Mouse (Mus musculus) urinary bladder, postnatal 36 days (tissue): ENCODE measurements at regions not wholly inside any gene's neighbourhood (a gene's known extent, or its start where the extent isn't known, plus 50 kb on each side); places are given as distances from the start of the nearest gene placed in this dataset.

Source experiments
- DNase-seq, 2 experiments: peaks; one replicate each; pipeline ENCODE4 v3.0.0; 2022; ENCODE audit warnings: low spot score in 2 of 2, mixed read lengths in 1 of 2

GRCm38 (mm10) chr5:75770592-75770991 lies 195.9 kb downstream of the Kit start:
- no peak for DNase-seq

GRCm38 (mm10) chr5:75767213-75767612 lies 192.5 kb downstream of the Kit start:
- no peak for DNase-seq

GRCm38 (mm10) chr5:75762374-75762773 lies 187.7 kb downstream of the Kit start:
- DNase-seq, result no peak

GRCm38 (mm10) chr5:75761459-75762310 lies 187.0 kb downstream of the Kit start:
- DNase-seq, result no peak

GRCm38 (mm10) chr5:75756168-75756567 lies 181.5 kb downstream of the Kit start:
- no peak for DNase-seq

GRCm38 (mm10) chr5:75754356-75754755 lies 179.6 kb downstream of the Kit start:
- DNase-seq, result no peak

- no peak for DNase-seq
Observed at GRCm38 (mm10) chr5:75745311-75745710, 170.6 kb downstream of the Kit start.

- no peak for DNase-seq
Observed at GRCm38 (mm10) chr5:75744475-75745045, 169.8 kb downstream of the Kit start.

GRCm38 (mm10) chr5:75739336-75739735 lies 164.6 kb downstream of the Kit start:
- no peak for DNase-seq

GRCm38 (mm10) chr5:75738445-75738844 lies 163.7 kb downstream of the Kit start:
- DNase-seq, result no peak

GRCm38 (mm10) chr5:75737752-75738151 lies 163.0 kb downstream of the Kit start:
- DNase-seq, result no peak

GRCm38 (mm10) chr5:75736318-75736717 lies 161.6 kb downstream of the Kit start:
- no peak for DNase-seq

- no peak for DNase-seq
Observed at GRCm38 (mm10) chr5:75734508-75734907, 159.8 kb downstream of the Kit start.

GRCm38 (mm10) chr5:75734043-75734442 lies 159.3 kb downstream of the Kit start:
- DNase-seq, result no peak

GRCm38 (mm10) chr5:75731236-75731635 lies 156.5 kb downstream of the Kit start:
- no peak for DNase-seq

- no peak for DNase-seq
Observed at GRCm38 (mm10) chr5:75730698-75731097, 156.0 kb downstream of the Kit start.

GRCm38 (mm10) chr5:75721291-75721690 lies 146.6 kb downstream of the Kit start:
- no peak for DNase-seq

- DNase-seq, result no peak
Observed at GRCm38 (mm10) chr5:75720091-75720940, 145.6 kb downstream of the Kit start.

- no peak for DNase-seq
Observed at GRCm38 (mm10) chr5:75718511-75719225, 144.0 kb downstream of the Kit start.
